Mouse (Mus musculus) CH12.LX (cell line): ENCODE results near the gene Ntsr1.

Experiments
- CTCF ChIP-seq, 2 experiments: IDR thresholded peaks in 1 of 2; conservative IDR thresholded peaks in 1 of 2; 2 replicates each; pipeline ENCODE4 v1.5.1; 2011 to 2012; ENCODE audit warnings: low read depth in 2 of 2, low read length in 2 of 2, improper control_type of control experiment in 1 of 2, inconsistent platforms in 1 of 2, mild to moderate bottlenecking in 1 of 2, moderate library complexity in 1 of 2
- EP300 ChIP-seq: IDR thresholded peaks from 2 replicates; pipeline ENCODE4 v1.6.1; 2011; ENCODE audit warnings: low read length, improper control_type of control experiment
- NRF1 ChIP-seq: IDR thresholded peaks from 2 replicates; pipeline ENCODE4 v1.6.1; 2014; ENCODE audit warnings: low read depth, mild to moderate bottlenecking, inconsistent platforms, low read length, improper control_type of control experiment, moderate library complexity
- RAD21 ChIP-seq: IDR thresholded peaks from 2 replicates; pipeline ENCODE4 v1.6.1; 2011; ENCODE audit warnings: low read depth, mild to moderate bottlenecking, low read length, improper control_type of control experiment, moderate library complexity
- TCF12 ChIP-seq: IDR thresholded peaks from 2 replicates; pipeline ENCODE4 v1.6.1; 2014; ENCODE audit warnings: low read depth, mild to moderate bottlenecking, inconsistent platforms, low read length, improper control_type of control experiment
- USF1 ChIP-seq: IDR thresholded peaks from 2 replicates; pipeline ENCODE4 v1.6.1; 2014; ENCODE audit warnings: low read depth, mild to moderate bottlenecking, inconsistent platforms, low read length, improper control_type of control experiment
- ZC3H11A ChIP-seq: IDR thresholded peaks from 2 replicates; pipeline ENCODE4 v1.6.1; 2012; ENCODE audit warnings: low read depth, mild to moderate bottlenecking, inconsistent platforms, low read length, improper control_type of control experiment

DNA sequence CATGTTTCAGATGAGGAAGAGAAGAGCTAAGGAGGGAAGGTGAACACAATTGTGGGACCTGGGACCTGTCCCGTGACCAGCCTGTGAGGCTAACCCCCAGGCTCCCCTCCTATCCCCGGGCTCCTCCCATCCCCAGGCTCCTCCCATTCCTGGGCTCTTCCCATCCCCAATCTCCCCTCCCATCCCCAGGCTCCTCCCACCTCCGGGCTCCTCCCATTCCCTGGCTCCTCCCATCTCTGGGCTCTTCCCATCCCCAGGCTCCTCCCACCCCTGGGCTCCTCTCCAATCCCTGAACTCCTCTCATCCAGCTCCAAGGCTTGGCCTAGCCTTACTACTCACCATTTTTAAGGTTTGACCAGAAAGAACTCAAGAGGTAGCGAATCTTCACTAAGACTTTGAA is 23.0 kb downstream of the Ntsr1 start:
- TF ChIP-seq USF1: no peak
- no peak for TF ChIP-seq EP300
- no peak for TF ChIP-seq ZC3H11A
- TF ChIP-seq NRF1: no peak
- no peak for TF ChIP-seq RAD21
- no peak for TF ChIP-seq CTCF (conservative IDR thresholded peaks at IDR 0.05 in 1 of 2, IDR thresholded peaks at IDR 0.05 in 1 of 2; ENCODE audit: low read depth in 2 of 2, low read length in 2 of 2)
- TF ChIP-seq TCF12: no peak
